Mouse (Mus musculus) layer of hippocampus, postnatal 14 days (tissue): ENCODE results near the gene 4930550L24Rik. TPM values are rescaled to one million over a fixed set of nuclear protein-coding genes. Genes with fewer than 3 reads are reported as not detected.

Experiments
- DNase-seq, 2 experiments: peaks; one replicate each; pipeline ENCODE4 v3.0.0; 2021 to 2022; ENCODE audit warnings: low spot score in 2 of 2, mixed read lengths in 1 of 2
- long read RNA-seq, 2 experiments: library from polyadenylated mRNA; stranded (forward); transcript quantifications; one replicate each; pipeline ENCODE4 v2.0.0; 2021
- total RNA-seq, 2 experiments: library from RNA; stranded (reverse); gene quantifications; 2 replicates each; pipeline ENCODE4 v1.2.3; 2021

4930550L24Rik gene
- total RNA-seq = not detected
- long read RNA-seq, experiment 1 = 0 reads
- long read RNA-seq, experiment 2 = 0 reads

GRCm38 (mm10) chrX:58909060-58909459, at the start of gene 4930550L24Rik:
TSS of gene 4930550L24Rik (plus strand) at chrX:58909360.
- no peak for DNase-seq

GRCm38 (mm10) chrX:58900753-58901152, 8.4 kb upstream of the 4930550L24Rik start:
- DNase-seq = no peak

GRCm38 (mm10) chrX:58967969-58968368, 58.8 kb downstream of the 4930550L24Rik start:
- no peak for DNase-seq
